Mouse (Mus musculus): ENCODE data around the gene Cdc7. TPM values are rescaled to one million over a fixed set of nuclear protein-coding genes. Genes with fewer than 3 reads are reported as not detected.
A peak's percentile ranks its signal among the peaks of the same experiment; 100 is the strongest.

The Cdc7 gene
- polyA plus RNA-seq, 1 experiment from 2014 or later: 25.5 TPM

- Histone ChIP-seq H3K9ac (0 out of 2 replicates have a peak overlapping the region, but pooled peaks have one; percentile 8), H3K4me1 (peaks cover 37% of the 10 kb centered on the region), H3K9me3 (no peaks in the 10 kb centered on the region), H3K4me2 (no peak overlapping the region), H3K4me3 (no peak overlapping the region), H3K36me3 (no peaks in the 10 kb centered on the region), H3K27ac (replicated peaks) (no peak overlapping the region), H3K27me3 (replicated peaks) (no peaks in the 10 kb centered on the region)
- no peak for ATAC-seq (ENCODE audit: extremely low read depth, insufficient number of reproducible peaks, low FRiP score, low TSS enrichment)
- 39% methylated on average over 3 of the region's 3 CpGs for WGBS
These were observed 30.6 kb downstream of the Cdc7 start for GRCm38 (mm10) chr5:106994716-106995115.

GRCm38 (mm10) chr5:106995886-106996538, 31.9 kb downstream of the Cdc7 start:
- no peak overlapping the region for H3K4me3 ChIP-seq
- no peak overlapping the region for H3K9ac ChIP-seq
- H3K27me3 ChIP-seq (replicated peaks): peaks cover 6% of the 10 kb centered on the region
- H3K4me2 ChIP-seq: no peak overlapping the region
- H3K36me3 ChIP-seq: no peaks in the 10 kb centered on the region
- H3K4me1 ChIP-seq: peaks cover 24% of the 10 kb centered on the region
- H3K9me3 ChIP-seq: no peaks in the 10 kb centered on the region
- ATAC-seq (ENCODE audit: extremely low read depth, insufficient number of reproducible peaks, low FRiP score, low TSS enrichment): no peak
- WGBS: 30% methylated on average over 5 of the region's 5 CpGs
- H3K27ac ChIP-seq (replicated peaks): peak overlapping the region; percentile 46

GRCm38 (mm10) chr5:106996539-106997244, 32.6 kb downstream of the Cdc7 start:
- H3K9me3 ChIP-seq: no peaks in the 10 kb centered on the region
- whole genome bisulfite sequencing: 61% methylated on average over 7 of the region's 7 CpGs
- H3K36me3 ChIP-seq: no peaks in the 10 kb centered on the region
- no peak overlapping the region for H3K4me3 ChIP-seq
- H3K27me3 ChIP-seq (replicated peaks): peaks cover 6% of the 10 kb centered on the region
- H3K27ac ChIP-seq (replicated peaks): peak overlapping the region; percentile 46
- peaks cover 23% of the 10 kb centered on the region for H3K4me1 ChIP-seq
- no peak overlapping the region for H3K4me2 ChIP-seq
- no peak overlapping the region for H3K9ac ChIP-seq
- no peak; the same call in 1 of the 2 replicates for ATAC-seq (ENCODE audit: extremely low read depth, insufficient number of reproducible peaks, low FRiP score, low TSS enrichment)

- no peak for ATAC-seq (ENCODE audit: extremely low read depth, insufficient number of reproducible peaks, low FRiP score, low TSS enrichment)
- Histone ChIP-seq H3K4me1 (peaks cover 14% of the 10 kb centered on the region), H3K9ac (peak overlapping the region; percentile 15; the same call in 1 of the 2 replicates), H3K4me3 (no peak overlapping the region), H3K27ac (replicated peaks) (peak overlapping the region; percentile 22; the same call in 1 of the 2 replicates), H3K9me3 (peaks cover 4% of the 10 kb centered on the region), H3K4me2 (peak overlapping the region; percentile 0; the same call in 1 of the 2 replicates), H3K36me3 (no peaks in the 10 kb centered on the region), H3K27me3 (replicated peaks) (peaks cover 6% of the 10 kb centered on the region)
- WGBS: 38% methylated on average over 11 of the region's 11 CpGs
These were observed 37.4 kb downstream of the Cdc7 start for GRCm38 (mm10) chr5:107001396-107002090.

GRCm38 (mm10) chr5:107002091-107002416, 37.9 kb downstream of the Cdc7 start:
- WGBS: 44% methylated on average over 5 of the region's 5 CpGs
- Histone ChIP-seq H3K4me1 (peaks cover 13% of the 10 kb centered on the region), H3K9me3 (peaks cover 4% of the 10 kb centered on the region), H3K27me3 (replicated peaks) (peaks cover 6% of the 10 kb centered on the region), H3K9ac (0 out of 2 replicates have a peak overlapping the region, but pooled peaks have one; percentile 15), H3K4me2 (no peak overlapping the region), H3K36me3 (no peaks in the 10 kb centered on the region), H3K27ac (replicated peaks) (peak overlapping the region; percentile 22; the same call in 1 of the 2 replicates), H3K4me3 (no peak overlapping the region)
- ATAC-seq (ENCODE audit: extremely low read depth, insufficient number of reproducible peaks, low FRiP score, low TSS enrichment): no peak

- no peaks in the 10 kb centered on the region for H3K36me3 ChIP-seq
- no peak for ATAC-seq (ENCODE audit: extremely low read depth, insufficient number of reproducible peaks, low FRiP score, low TSS enrichment)
- no peak overlapping the region for H3K4me3 ChIP-seq
- no peak overlapping the region for H3K9ac ChIP-seq
- H3K27me3 ChIP-seq (replicated peaks): no peaks in the 10 kb centered on the region
- H3K4me2 ChIP-seq: no peak overlapping the region
- WGBS: 96% methylated on average over 3 of the region's 3 CpGs
- H3K4me1 ChIP-seq: peaks cover 33% of the 10 kb centered on the region
- peaks cover 17% of the 10 kb centered on the region for H3K9me3 ChIP-seq
- H3K27ac ChIP-seq (replicated peaks): no peak overlapping the region
These were observed 45.6 kb downstream of the Cdc7 start for GRCm38 (mm10) chr5:107009721-107010120.

GRCm38 (mm10) chr5:107010300-107010699, 46.2 kb downstream of the Cdc7 start:
- no peak overlapping the region for H3K4me3 ChIP-seq
- H3K4me1 ChIP-seq: peaks cover 39% of the 10 kb centered on the region
- H3K9me3 ChIP-seq: peaks cover 17% of the 10 kb centered on the region
- WGBS: 61% methylated on average over 3 of the region's 3 CpGs
- no peaks in the 10 kb centered on the region for H3K27me3 ChIP-seq (replicated peaks)
- no peak for ATAC-seq (ENCODE audit: extremely low read depth, insufficient number of reproducible peaks, low FRiP score, low TSS enrichment)
- H3K9ac ChIP-seq: no peak overlapping the region
- H3K4me2 ChIP-seq: no peak overlapping the region
- H3K36me3 ChIP-seq: no peaks in the 10 kb centered on the region
- 0 out of 2 replicates have a peak overlapping the region, but pooled peaks have one; percentile 10 for H3K27ac ChIP-seq (replicated peaks)

GRCm38 (mm10) chr5:107011316-107012029, 47.4 kb downstream of the Cdc7 start:
- WGBS: 49% methylated on average over 7 of the region's 7 CpGs
- H3K27ac ChIP-seq (replicated peaks): peak overlapping the region; percentile 81
- ATAC-seq (ENCODE audit: extremely low read depth, insufficient number of reproducible peaks, low FRiP score, low TSS enrichment): peak; percentile 37; the same call in 1 of the 2 replicates
- no peak overlapping the region for H3K4me2 ChIP-seq
- no peaks in the 10 kb centered on the region for H3K27me3 ChIP-seq (replicated peaks)
- H3K9ac ChIP-seq: no peak overlapping the region; the same call in 1 of the 2 replicates
- peaks cover 49% of the 10 kb centered on the region for H3K4me1 ChIP-seq
- H3K9me3 ChIP-seq: peaks cover 13% of the 10 kb centered on the region; the same call in 1 of the 2 replicates
- no peak overlapping the region for H3K4me3 ChIP-seq
- H3K36me3 ChIP-seq: no peaks in the 10 kb centered on the region

GRCm38 (mm10) chr5:107012030-107012715, 48.1 kb downstream of the Cdc7 start:
- Histone ChIP-seq H3K9me3 (peaks cover 13% of the 10 kb centered on the region; the same call in 1 of the 2 replicates), H3K9ac (peak overlapping the region; percentile 58; the same call in 1 of the 2 replicates), H3K27me3 (replicated peaks) (no peaks in the 10 kb centered on the region), H3K36me3 (no peaks in the 10 kb centered on the region), H3K4me3 (no peak overlapping the region), H3K27ac (replicated peaks) (peak overlapping the region; percentile 81), H3K4me2 (0 out of 2 replicates have a peak overlapping the region, but pooled peaks have one; percentile 18), H3K4me1 (peaks cover 49% of the 10 kb centered on the region)
- 26% methylated on average over 11 of the region's 11 CpGs for WGBS
- ATAC-seq (ENCODE audit: extremely low read depth, insufficient number of reproducible peaks, low FRiP score, low TSS enrichment): peak; percentile 42; the same call in 1 of the 2 replicates

- Histone ChIP-seq H3K27me3 (replicated peaks) (no peaks in the 10 kb centered on the region), H3K4me1 (peaks cover 49% of the 10 kb centered on the region), H3K4me2 (no peak overlapping the region), H3K4me3 (no peak overlapping the region), H3K9ac (no peak overlapping the region), H3K36me3 (no peaks in the 10 kb centered on the region), H3K9me3 (peaks cover 7% of the 10 kb centered on the region; the same call in 1 of the 2 replicates), H3K27ac (replicated peaks) (0 out of 2 replicates have a peak overlapping the region, but pooled peaks have one; percentile 32)
- ATAC-seq (ENCODE audit: extremely low read depth, insufficient number of reproducible peaks, low FRiP score, low TSS enrichment): no peak
- 49% methylated on average over 2 of the region's 2 CpGs for WGBS
These were observed 49.3 kb downstream of the Cdc7 start for GRCm38 (mm10) chr5:107013393-107013792.

All from heart, embryonic 13.5 days (tissue).